Comparison of ENCODE assay signal across 23 mouse cellular contexts in genomic region chr9:121907356-121908070, GRCm38 (mm10). TPM values are rescaled to one million over a fixed set of nuclear protein-coding genes. Genes with fewer than 3 reads are reported as not detected.
DNase-seq lines count a peak whose midpoint lies in the region; ATAC-seq lines count a peak whose summit lies in the region.
"Had no signal": no experiment of that assay in that cellular context is flagged by ENCODE, and none has a peak within 500 bp of the region (broad histone marks: within the 10 kb centered on the region; RNA-seq: fewer than 3 reads in every experiment).

No protein-coding gene starts in this region.

- H3K9me3 ChIP-seq in heart, embryonic 10.5 days: no peaks in the 10 kb centered on the region
- no peaks in the 10 kb centered on the region for H3K9me3 ChIP-seq in forebrain, embryonic 12.5 days
- H3K9me3 ChIP-seq: embryonic facial prominence, embryonic 13.5 days; forebrain, embryonic 13.5 days; G1E; hindbrain, embryonic 12.5 days had no signal

- peak; percentile 78 for DNase-seq in heart, adult 11 months
- no peak for DNase-seq in heart, embryonic 10.5 days (ENCODE audit: low spot score)
- peak; percentile 1 for DNase-seq in ovary, postnatal 36 days (ENCODE audit: low spot score)
- no peak for DNase-seq in ovary, postnatal 10 days (ENCODE audit: low spot score)
- peak; percentile 11 for DNase-seq in urinary bladder, adult 2 months (ENCODE audit: low spot score)
- DNase-seq in urinary bladder, postnatal 25 days (ENCODE audit: low spot score): no peak
- DNase-seq: cerebellum, adult 11-12 months; cerebellum, adult 9-10 months; cerebellum, postnatal 36 days; forebrain, postnatal 0 days; gastrocnemius, postnatal 25 days; heart, postnatal 10 days; heart, postnatal 4 days had no signal

- H3K4me2 ChIP-seq in forebrain, embryonic 12.5 days: no peak overlapping the region
- H3K4me2 ChIP-seq: embryonic facial prominence, embryonic 13.5 days; forebrain, embryonic 13.5 days; hindbrain, embryonic 12.5 days had no signal

- no peak overlapping the region for H3K4me3 ChIP-seq in heart, embryonic 10.5 days
- no peak overlapping the region for H3K4me3 ChIP-seq in forebrain, embryonic 12.5 days (replicated peaks)
- H3K4me3 ChIP-seq: embryonic facial prominence, embryonic 13.5 days; forebrain, embryonic 13.5 days; hindbrain, embryonic 12.5 days had no signal

- no peaks in the 10 kb centered on the region for H3K27me3 ChIP-seq in heart, embryonic 10.5 days (ENCODE audit: insufficient read depth, poor library complexity, severe bottlenecking)
- H3K27me3 ChIP-seq in forebrain, embryonic 12.5 days: no peaks in the 10 kb centered on the region; the same call in 1 of the 2 replicates
- H3K27me3 ChIP-seq: CH12.LX; embryonic facial prominence, embryonic 13.5 days; forebrain, embryonic 13.5 days; hindbrain, embryonic 12.5 days had no signal

- no peaks in the 10 kb centered on the region for H3K36me3 ChIP-seq in heart, embryonic 10.5 days
- H3K36me3 ChIP-seq in forebrain, embryonic 12.5 days (replicated peaks): no peaks in the 10 kb centered on the region
- H3K36me3 ChIP-seq: embryonic facial prominence, embryonic 13.5 days; G1E; hindbrain, embryonic 12.5 days had no signal

- H3K27ac ChIP-seq in heart, embryonic 10.5 days: no peak overlapping the region
- no peak overlapping the region for H3K27ac ChIP-seq in forebrain, embryonic 12.5 days
- H3K27ac ChIP-seq: embryonic facial prominence, embryonic 13.5 days; forebrain, embryonic 13.5 days; hindbrain, embryonic 12.5 days had no signal

- WGBS in heart, embryonic 10.5 days: 71% methylated on average over 10 of the region's 10 CpGs
- 76% methylated on average over 10 of the region's 10 CpGs for WGBS in forebrain, embryonic 12.5 days

- no peak overlapping the region for H3K9ac ChIP-seq in forebrain, embryonic 12.5 days
- H3K9ac ChIP-seq: embryonic facial prominence, embryonic 13.5 days; forebrain, embryonic 13.5 days; forebrain, postnatal 0 days; hindbrain, embryonic 12.5 days had no signal

- ATAC-seq in forebrain, embryonic 12.5 days (ENCODE audit: low FRiP score): no peak
- ATAC-seq: activated CD4-positive, CD25-positive, alpha-beta regulatory T cell, adult 4 months; forebrain, embryonic 13.5 days; forebrain, postnatal 0 days; hindbrain, embryonic 16.5 days; inflammation-experienced regulatory T-cells, adult 6 months had no signal

- peaks cover 16% of the 10 kb centered on the region for H3K4me1 ChIP-seq in heart, embryonic 10.5 days
- no peaks in the 10 kb centered on the region for H3K4me1 ChIP-seq in forebrain, embryonic 12.5 days
- H3K4me1 ChIP-seq: embryonic facial prominence, embryonic 13.5 days; forebrain, embryonic 13.5 days; hindbrain, embryonic 12.5 days had no signal

RNA-seq across cellular contexts. Expression of gene Cyp8b1, which starts 8.6 kb away (rescaled TPM):
- polyA plus RNA-seq in heart, embryonic 10.5 days (2016; fragmentation: Nextera tagmentation; extraction: Ambion mirVana): not detected in 2 replicates
- polyA plus RNA-seq in urinary bladder, adult 2 months (2012; rRNA removed): 0.13 and 0.14 TPM in 2 replicates
- not detected in 2 replicates for polyA plus RNA-seq in forebrain, embryonic 12.5 days (2016; fragmentation: Nextera tagmentation; extraction: Ambion mirVana)
- polyA plus RNA-seq: activated CD4-positive, CD25-positive, alpha-beta regulatory T cell, adult 4 months; embryonic facial prominence, embryonic 13.5 days; forebrain, embryonic 13.5 days; forebrain, postnatal 0 days; G1E; heart, embryonic 14.5 days; hindbrain, embryonic 12.5 days; hindbrain, embryonic 16.5 days; inflammation-experienced regulatory T-cells, adult 6 months had no signal

RNA-seq across cellular contexts. Expression of gene Ackr2, which starts 9.4 kb away (rescaled TPM):
- polyA plus RNA-seq in heart, embryonic 10.5 days (2016; fragmentation: Nextera tagmentation; extraction: Ambion mirVana): 0.31 TPM in 1 of 2 replicates, not detected in the other
- 5.0 and 8.7 TPM in 2 replicates for polyA plus RNA-seq in urinary bladder, adult 2 months (2012; rRNA removed)
- 0.89 and 1.2 TPM in 2 replicates for polyA plus RNA-seq in forebrain, embryonic 12.5 days (2016; fragmentation: Nextera tagmentation; extraction: Ambion mirVana)
- polyA plus RNA-seq: activated CD4-positive, CD25-positive, alpha-beta regulatory T cell, adult 4 months; embryonic facial prominence, embryonic 13.5 days; G1E; inflammation-experienced regulatory T-cells, adult 6 months had no signal

RNA-seq across cellular contexts. Expression of gene Fam198a, which starts 43.3 kb away (rescaled TPM):
- polyA plus RNA-seq in heart, embryonic 10.5 days (2016; fragmentation: Nextera tagmentation; extraction: Ambion mirVana): 0.42 and 0.72 TPM in 2 replicates
- 6.7 and 7.3 TPM in 2 replicates for polyA plus RNA-seq in urinary bladder, adult 2 months (2012; rRNA removed)
- 1.2 and 1.3 TPM in 2 replicates for polyA plus RNA-seq in forebrain, embryonic 12.5 days (2016; fragmentation: Nextera tagmentation; extraction: Ambion mirVana)
- polyA plus RNA-seq: activated CD4-positive, CD25-positive, alpha-beta regulatory T cell, adult 4 months; G1E had no signal

RNA-seq across cellular contexts. Expression of gene Higd1a, which starts 49.4 kb away (rescaled TPM):
- polyA plus RNA-seq in heart, embryonic 10.5 days (2016; fragmentation: Nextera tagmentation; extraction: Ambion mirVana): 254 and 270 TPM in 2 replicates
- 55.1 and 55.2 TPM in 2 replicates for polyA plus RNA-seq in urinary bladder, adult 2 months (2012; rRNA removed)
- 153 and 158 TPM in 2 replicates for polyA plus RNA-seq in forebrain, embryonic 12.5 days (2016; fragmentation: Nextera tagmentation; extraction: Ambion mirVana)

Comparison
In these comparisons a context has a peak if more than half of its experiments do, and no peak if none do; other contexts are left out.
1. DNase-seq: peak in heart, adult 11 months (single experiment), ovary, postnatal 36 days (single experiment) and urinary bladder, adult 2 months (single experiment); none in heart, embryonic 10.5 days (single experiment), ovary, postnatal 10 days (single experiment) and urinary bladder, postnatal 25 days (single experiment).